Mouse (Mus musculus): ENCODE data around the gene Sult2b1.

DNA sequence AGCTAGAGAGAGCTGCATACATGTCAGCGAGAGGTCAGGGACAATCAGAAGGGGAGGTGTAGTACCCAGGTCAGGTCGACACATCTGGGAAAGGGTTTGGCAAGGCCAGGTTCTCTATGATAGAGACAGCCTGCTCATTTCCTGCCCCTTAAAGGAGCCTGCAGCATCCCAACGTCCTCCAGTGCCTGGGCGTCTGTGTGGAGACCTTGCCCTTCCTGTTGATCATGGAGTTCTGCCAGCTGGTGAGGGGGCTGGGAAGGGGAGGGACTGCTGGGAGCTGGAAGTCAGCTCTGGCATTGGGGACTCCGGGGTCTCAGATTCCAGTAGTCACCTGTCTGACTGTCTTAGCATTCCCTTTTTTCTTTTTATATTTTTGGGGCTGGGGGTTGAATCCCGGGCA is 6.3 kb upstream of the Sult2b1 start:
- no peak for TF ChIP-seq CTCF (IDR thresholded peaks at IDR 0.05; ENCODE audit: borderline replicate concordance, extremely low read depth, insufficient read depth, insufficient read length)
- no peak for TF ChIP-seq POLR2A (IDR thresholded peaks at IDR 0.05; ENCODE audit: borderline replicate concordance, extremely low read depth, insufficient read depth, insufficient read length, poor library complexity, severe bottlenecking)
